Mouse (Mus musculus) lung, embryonic 16.5 days (tissue): ENCODE measurements around the gene Ifit1. TPM values are rescaled to one million over a fixed set of nuclear protein-coding genes. Genes with fewer than 3 reads are reported as not detected.

ENCODE experiments used
- ATAC-seq: fragments of 200-750 bp; cut with Nextera tagmentation; 2 replicates; pipeline ENCODE4 v1.8.0; 2017; ENCODE audit warnings: low read depth, mild to moderate bottlenecking, moderate library complexity
- H3K27ac ChIP-seq: fragments of 300-500 bp; sonication (generic); 2 replicates; pipeline ENCODE4 v1.5.1; 2014; ENCODE audit warnings: mild to moderate bottlenecking, control low read depth, low read length
- H3K27me3 ChIP-seq: fragments of 300-500 bp; sonication (generic); 2 replicates; pipeline ENCODE4 v1.6.1; 2014; ENCODE audit warnings: low read depth, low read length, mixed read lengths; ENCODE audit not compliant: control insufficient read depth, insufficient read depth
- H3K36me3 ChIP-seq: fragments of 300-500 bp; sonication (generic); 2 replicates; pipeline ENCODE4 v1.6.1; 2014; ENCODE audit warnings: low read length; ENCODE audit not compliant: control insufficient read depth, insufficient read depth
- H3K4me1 ChIP-seq: fragments of 300-500 bp; sonication (generic); replicated peaks from 2 replicates; pipeline ENCODE4 v1.6.1; 2014; ENCODE audit warnings: low read length, mixed read lengths; ENCODE audit not compliant: control insufficient read depth, insufficient read depth
- H3K4me2 ChIP-seq: fragments of 300-500 bp; sonication (generic); 2 replicates; pipeline ENCODE4 v1.6.1; 2014; ENCODE audit warnings: low read depth, low read length, control low read depth
- H3K4me3 ChIP-seq: fragments of 300-500 bp; sonication (generic); 2 replicates; pipeline ENCODE4 v1.5.1; 2014; ENCODE audit warnings: mild to moderate bottlenecking, low read length, control low read depth
- H3K9ac ChIP-seq: fragments of 300-500 bp; sonication (generic); 2 replicates; pipeline ENCODE4 v1.6.1; 2014; ENCODE audit warnings: low read length, control low read depth
- H3K9me3 ChIP-seq: fragments of 300-500 bp; sonication (generic); 2 replicates; pipeline ENCODE4 v1.6.1; 2016; ENCODE audit warnings: low read length; ENCODE audit not compliant: control insufficient read depth
- WGBS: fragments of 180-500 bp; shearing (Covaris S2); extraction: QIAGEN DNeasy Blood & Tissue Kit; methylation state at CpG from one replicate; pipeline ENCODE4 v1.1.7; 2014; 5-methylcytosine and 5-hydroxymethylcytosine counted together
- polyA plus RNA-seq: library from polyadenylated mRNA; unstranded; fragments of >200 nt; fragmentation: Nextera tagmentation; extraction: Ambion mirVana; gene quantifications from 2 replicates; pipeline ENCODE4 v1.2.1, GENCODE M21; 2015

Gene Ifit1
- polyA plus RNA-seq, 1 experiment from 2014 or later: 0.46 TPM

DNA sequence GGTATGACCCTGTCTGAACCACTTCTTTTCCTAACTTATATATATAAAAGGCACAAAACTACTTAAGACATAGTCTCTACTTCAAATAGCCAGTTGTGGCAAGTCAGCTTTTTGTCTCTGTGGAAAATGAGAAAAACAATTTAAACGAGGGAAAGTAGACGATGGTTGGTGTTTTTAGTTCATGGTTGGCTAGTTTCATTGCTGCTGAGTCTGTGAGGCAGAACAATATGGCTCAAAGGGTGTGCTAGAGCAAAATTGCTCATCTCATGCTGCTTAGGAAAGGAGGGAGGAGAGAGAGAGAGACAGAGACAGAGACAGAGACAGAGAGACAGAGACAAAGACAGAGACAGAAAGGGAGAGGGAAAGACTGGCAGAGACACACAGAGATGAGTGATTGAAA lies 58.6 kb downstream of the Ifit1 start:
- Histone ChIP-seq H3K9me3 (no peaks in the 10 kb centered on the region), H3K27ac (no peak overlapping the region), H3K9ac (no peak overlapping the region), H3K36me3 (no peaks in the 10 kb centered on the region), H3K4me3 (no peak overlapping the region), H3K4me2 (no peak overlapping the region), H3K27me3 (no peaks in the 10 kb centered on the region), H3K4me1 (peaks cover 5% of the 10 kb centered on the region)
- ATAC-seq: no peak
- WGBS: 88% methylated on average over 2 of the region's 2 CpGs

Other genes with a start within 250 kb of the Ifit1 start
- gene Ch25h, start 165.7 kb upstream of the Ifit1 start, polyA plus RNA-seq: 0.26 and 0.89 TPM in 2 replicates
- gene Lipa, start 113.4 kb upstream of the Ifit1 start, polyA plus RNA-seq: 52.6 and 53.5 TPM in 2 replicates
- 10.7 and 13.0 TPM in 2 replicates for gene Ifit2, start 90.2 kb upstream of the Ifit1 start, polyA plus RNA-seq
- 0.70 and 0.97 TPM in 2 replicates for gene Ifit3, start 57.3 kb upstream of the Ifit1 start, polyA plus RNA-seq
- gene Ifit1bl1, start 38.9 kb upstream of the Ifit1 start, polyA plus RNA-seq: 0.70 and 0.72 TPM in 2 replicates
- gene Ifit3b, start 32.9 kb upstream of the Ifit1 start, polyA plus RNA-seq: 0.25 TPM in 1 of 2 replicates, not detected in the other
- 0.10 and 0.11 TPM in 2 replicates for gene Ifit1bl2, start 128 bp upstream of the Ifit1 start, polyA plus RNA-seq
- 15.7 and 16.0 TPM in 2 replicates for gene Slc16a12, start 106.4 kb downstream of the Ifit1 start, polyA plus RNA-seq
- 7.0 and 7.5 TPM in 2 replicates for gene Pank1, start 238.6 kb downstream of the Ifit1 start, polyA plus RNA-seq